9 mouse cellular contexts compared by ENCODE assay signal in the genomic region with DNA sequence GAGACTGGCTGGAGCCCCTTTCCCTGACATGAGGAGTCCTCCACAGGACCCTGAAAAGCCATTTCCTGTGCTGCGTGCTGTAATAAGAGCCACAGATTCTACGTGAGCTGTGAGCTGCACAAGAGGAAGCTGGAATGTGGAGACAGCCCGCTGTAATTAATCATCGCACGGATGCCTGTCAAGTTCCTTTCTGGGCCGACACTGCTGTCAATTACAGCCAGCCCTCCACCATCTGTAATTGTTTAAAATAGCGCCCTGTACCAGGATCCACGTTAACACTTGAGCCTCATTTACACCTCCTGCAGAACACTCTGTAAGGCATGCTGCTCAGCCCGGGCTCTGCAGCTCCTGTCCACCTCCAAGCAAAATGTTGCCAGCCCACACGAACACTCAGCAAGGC.
DNase-seq lines count a peak whose midpoint lies in the region.
"Had no signal": no experiment of that assay in that cellular context is flagged by ENCODE, and none has a peak within 500 bp of the region (broad histone marks: within the 10 kb centered on the region; RNA-seq: fewer than 3 reads in every experiment).

No protein-coding gene starts in this region.

- DNase-seq in heart, embryonic 10.5 days (ENCODE audit: low spot score), result peak; percentile 75
- no peak for DNase-seq in heart, adult 8-10 months (ENCODE audit: low spot score)
- DNase-seq in brain, adult 2 months (ENCODE audit: low read depth, low spot score), result peak; percentile 85
- DNase-seq in frontal cortex, postnatal 25 days (ENCODE audit: low spot score in 2 of 2), result peak; percentile 30 to 36
- DNase-seq in left cerebral cortex, postnatal 25 days (ENCODE audit: low spot score in 2 of 2), result peak; percentile 63 to 95
- no peak for DNase-seq in gastrocnemius, adult 8-10 months (ENCODE audit: low spot score in 2 of 2)
- DNase-seq in testis, postnatal 14 days (ENCODE audit: low spot score), result no peak
- no peak for DNase-seq in thymus, postnatal 10 days (ENCODE audit: low spot score in 2 of 2)

- no peaks in the 10 kb centered on the region for H3K36me3 ChIP-seq in heart, embryonic 10.5 days
- H3K36me3 ChIP-seq: neural tube, embryonic 12.5 days had no signal

- H3K27me3 ChIP-seq in heart, embryonic 10.5 days (ENCODE audit: insufficient read depth, poor library complexity, severe bottlenecking), result peaks cover 14% of the 10 kb centered on the region; the same call in 1 of the 2 replicates
- H3K27me3 ChIP-seq: neural tube, embryonic 12.5 days had no signal

- H3K4me1 ChIP-seq in heart, embryonic 10.5 days, result peaks cover 12% of the 10 kb centered on the region
- H3K4me1 ChIP-seq: neural tube, embryonic 12.5 days had no signal

- 9% methylated on average over 10 of the region's 10 CpGs for WGBS in heart, embryonic 10.5 days

- H3K27ac ChIP-seq in heart, embryonic 10.5 days, result peak overlapping the region; percentile 48; the same call in 1 of the 2 replicates
- H3K27ac ChIP-seq: neural tube, embryonic 12.5 days had no signal

- H3K4me3 ChIP-seq in heart, embryonic 10.5 days, result peak overlapping the region; percentile 18; the same call in 1 of the 2 replicates
- H3K4me3 ChIP-seq: neural tube, embryonic 12.5 days had no signal

- H3K9me3 ChIP-seq in heart, embryonic 10.5 days, result no peaks in the 10 kb centered on the region
- H3K9me3 ChIP-seq: neural tube, embryonic 12.5 days had no signal

- intact Hi-C loops in left cerebral cortex, postnatal 25 days (cut with DNase I), result no loop called here

Comparison
In these comparisons a context has a peak if more than half of its experiments do, and no peak if none do; other contexts are left out.
1. DNase-seq: peak in heart, embryonic 10.5 days (single experiment), brain, adult 2 months (single experiment), frontal cortex, postnatal 25 days (2 of 2) and left cerebral cortex, postnatal 25 days (2 of 2); none in heart, adult 8-10 months (single experiment), gastrocnemius, adult 8-10 months (0 of 2), testis, postnatal 14 days (single experiment) and thymus, postnatal 10 days (0 of 2).